Mouse (Mus musculus): ENCODE results near the gene Fam189a2.

GRCm38 (mm10) chr19:23968125-23968861 is 62.5 kb downstream of the Fam189a2 start:
- no peak for TF ChIP-seq CTCF (conservative IDR thresholded peaks at IDR 0.05; ENCODE audit: insufficient read depth, insufficient read length, low read depth, low read length)
- TF ChIP-seq POLR2A (IDR thresholded peaks at IDR 0.05; ENCODE audit: low read depth, low read length): no peak

Data from kidney, adult 2 months (tissue).